Mouse (Mus musculus): ENCODE results near the gene Sema3f.

The Sema3f gene

GRCm38 (mm10) chr9:107660777-107661176 lies 49.5 kb downstream of the Sema3f start:
- DNase-seq (ENCODE audit: low spot score), result no peak

- no peak for DNase-seq (ENCODE audit: low spot score)
These were observed 50.3 kb downstream of the Sema3f start for GRCm38 (mm10) chr9:107659961-107660360.

- peak; percentile 58 for DNase-seq (ENCODE audit: low spot score)
These were observed 50.7 kb downstream of the Sema3f start for GRCm38 (mm10) chr9:107659551-107659950.

- no peak for DNase-seq (ENCODE audit: low spot score)
These were observed 52.2 kb downstream of the Sema3f start for GRCm38 (mm10) chr9:107658096-107658495.

- DNase-seq (ENCODE audit: low spot score), result no peak
These were observed 53.1 kb downstream of the Sema3f start for GRCm38 (mm10) chr9:107657144-107657543.

GRCm38 (mm10) chr9:107654585-107654984 lies 55.7 kb downstream of the Sema3f start:
- no peak for DNase-seq (ENCODE audit: low spot score)

- DNase-seq (ENCODE audit: low spot score), result no peak
These were observed 56.8 kb downstream of the Sema3f start for GRCm38 (mm10) chr9:107653474-107653873.

GRCm38 (mm10) chr9:107650708-107651481 lies 59.4 kb downstream of the Sema3f start:
- DNase-seq (ENCODE audit: low spot score), result no peak

- no peak for DNase-seq (ENCODE audit: low spot score)
These were observed 60.0 kb downstream of the Sema3f start for GRCm38 (mm10) chr9:107650225-107650624.

- DNase-seq (ENCODE audit: low spot score), result no peak
These were observed 61.5 kb downstream of the Sema3f start for GRCm38 (mm10) chr9:107648767-107649166.

- no peak for DNase-seq (ENCODE audit: low spot score)
These were observed 63.3 kb downstream of the Sema3f start for GRCm38 (mm10) chr9:107646975-107647374.

GRCm38 (mm10) chr9:107645577-107645976 lies 64.7 kb downstream of the Sema3f start:
- no peak for DNase-seq (ENCODE audit: low spot score)

GRCm38 (mm10) chr9:107645153-107645510 lies 65.1 kb downstream of the Sema3f start:
- DNase-seq (ENCODE audit: low spot score), result no peak

- DNase-seq (ENCODE audit: low spot score), result peak; percentile 84
These were observed 65.7 kb downstream of the Sema3f start for GRCm38 (mm10) chr9:107644495-107645152.

GRCm38 (mm10) chr9:107643544-107644214 lies 66.6 kb downstream of the Sema3f start:
- no peak for DNase-seq (ENCODE audit: low spot score)

GRCm38 (mm10) chr9:107641666-107642065 lies 68.6 kb downstream of the Sema3f start:
- no peak for DNase-seq (ENCODE audit: low spot score)

GRCm38 (mm10) chr9:107640257-107640772 lies 70.0 kb downstream of the Sema3f start:
- no peak for DNase-seq (ENCODE audit: low spot score)

- DNase-seq (ENCODE audit: low spot score), result no peak
These were observed 73.2 kb downstream of the Sema3f start for GRCm38 (mm10) chr9:107637070-107637469.

GRCm38 (mm10) chr9:107635279-107636028 lies 74.8 kb downstream of the Sema3f start, which contains the start of gene Gnai2:
Gene Gnai2 (minus strand): TSS chr9:107635367.
- peak; percentile 92 for DNase-seq (ENCODE audit: low spot score)

- DNase-seq (ENCODE audit: low spot score), result no peak
These were observed 75.6 kb downstream of the Sema3f start for GRCm38 (mm10) chr9:107634406-107635278.
